Mouse (Mus musculus) left cerebral cortex, postnatal 10 days (tissue): ENCODE measurements around the gene Washc1. TPM values are rescaled to one million over a fixed set of nuclear protein-coding genes. Genes with fewer than 3 reads are reported as not detected.
A peak's percentile ranks its signal among the peaks of the same experiment; 100 is the strongest.
"Not testable (repeated sequence)": the region's sequence is repeated elsewhere in the genome, so short reads cannot be mapped to it uniquely, and the experiment has no call there.

Source experiments
- DNase-seq, 2 experiments: peaks; one replicate each; pipeline ENCODE4 v3.0.0; 2021 to 2022; ENCODE audit warnings: low spot score in 2 of 2, mixed read lengths in 1 of 2; ENCODE audit errors: extremely low spot score in 1 of 2
- intact Hi-C: fragments of 180-260 bp; cut with DNase I; formaldehyde crosslinking; loops from one replicate; pipeline ENCODE4 v1.15.1; 2025
- total RNA-seq, 2 experiments: library from RNA; stranded (reverse); gene quantifications; 2 replicates each; pipeline ENCODE4 v1.2.3; 2021

Gene Washc1
- total RNA-seq, 2 experiments from 2014 or later, result 51.5 to 52.9 TPM

- intact Hi-C loops, result no loop called here
- peak in 1 of 2 experiments; percentile 72 for DNase-seq
Observed at GRCm38 (mm10) chr17:66106601-66107267, 4.6 kb upstream of the Washc1 start.

- DNase-seq, result no peak
- intact Hi-C loops, result no loop called here
Observed at GRCm38 (mm10) chr17:66107466-66107865, 3.9 kb upstream of the Washc1 start.

- intact Hi-C loops, result no loop called here
- no peak for DNase-seq
Observed at GRCm38 (mm10) chr17:66108198-66108597, 3.1 kb upstream of the Washc1 start.

- no peak for DNase-seq
- intact Hi-C loops, result no loop called here
Observed at GRCm38 (mm10) chr17:66110746-66111145, 599 bp upstream of the Washc1 start.

- intact Hi-C loops, result no loop called here
Observed at GRCm38 (mm10) chr17:66112166-66112565, 821 bp downstream of the Washc1 start.

GRCm38 (mm10) chr17:66118991-66119390 is 7.6 kb downstream of the Washc1 start:
- intact Hi-C loops, result no loop called here
- DNase-seq, result no peak

More at GRCm38 (mm10) chr17:66112166-66112565, 821 bp downstream of the Washc1 start:
- DNase-seq, result no peak

- DNase-seq, result no peak
- intact Hi-C loops, result no loop called here
Observed at GRCm38 (mm10) chr17:66120701-66121100, 9.4 kb downstream of the Washc1 start.

GRCm38 (mm10) chr17:66123066-66123815 is 11.9 kb downstream of the Washc1 start, which contains the start of gene Ddx11:
Gene Ddx11 (plus strand): TSS chr17:66123520.
- intact Hi-C loops, result no loop called here

GRCm38 (mm10) chr17:66123816-66124610 is 12.7 kb downstream of the Washc1 start:
- DNase-seq, result no peak
- intact Hi-C loops, result no loop called here

More at GRCm38 (mm10) chr17:66123066-66123815, 11.9 kb downstream of the Washc1 start, which contains the start of gene Ddx11:
- DNase-seq, result peak; percentile 89 to 95

- intact Hi-C loops, result no loop called here
- no peak for DNase-seq
Observed at GRCm38 (mm10) chr17:66125211-66125610, 13.9 kb downstream of the Washc1 start.

GRCm38 (mm10) chr17:66130371-66130770 is 19.0 kb downstream of the Washc1 start:
- DNase-seq, result no peak
- intact Hi-C loops, result no loop called here

- intact Hi-C loops, result no loop called here
- no peak for DNase-seq
Observed at GRCm38 (mm10) chr17:66131212-66131611, 19.9 kb downstream of the Washc1 start.

- DNase-seq, intact Hi-C loops: not testable (repeated sequence)
Observed at GRCm38 (mm10) chr17:66152706-66153662, 41.6 kb downstream of the Washc1 start.

GRCm38 (mm10) chr17:66153735-66154423 is 42.5 kb downstream of the Washc1 start:
- intact Hi-C loops, DNase-seq: not testable (repeated sequence)

- intact Hi-C loops, result loop anchor here (5.0 kb wide), 1 partner anchor 42 kb away; no protein-coding TSS in a partner anchor
- no peak for DNase-seq
Observed at GRCm38 (mm10) chr17:66154876-66155275, 43.5 kb downstream of the Washc1 start.

- DNase-seq, result no peak
- intact Hi-C loops, result loop anchor here (5.0 kb wide), 1 partner anchor 39 kb away; no protein-coding TSS in a partner anchor
Observed at GRCm38 (mm10) chr17:66158271-66158670, 46.9 kb downstream of the Washc1 start.

GRCm38 (mm10) chr17:66167141-66167540 is 55.8 kb downstream of the Washc1 start:
- intact Hi-C loops, DNase-seq: not testable (repeated sequence)
